Mouse (Mus musculus) megakaryocyte-erythroid progenitor cell, adult 5-6 weeks (primary cell): Measurements from ENCODE around the gene Ttll10. TPM values are rescaled to one million over a fixed set of nuclear protein-coding genes. Genes with fewer than 3 reads are reported as not detected.

Experiments used
- total RNA-seq, 2 experiments: library from RNA; stranded (forward) in 1 of 2; stranded (reverse) in 1 of 2; fragments of 200-1000, 215-1000 nt in 1 of 2; fragments of >200 nt in 1 of 2; fragmentation: Nextera tagmentation in 1 of 2; gene quantifications; 2 replicates each; pipeline ENCODE4 v1.2.3; 2014 to 2017

The Ttll10 gene
- total RNA-seq, 2 experiments from 2014 or later = not detected

Other genes with a start within 250 kb of the Ttll10 start
- 108 and 141 TPM in 2 replicates for gene Ccnl2, start 246.9 kb downstream of the Ttll10 start, total RNA-seq (2014; fragmentation: Nextera tagmentation)
- gene Ccnl2, start 246.9 kb downstream of the Ttll10 start, total RNA-seq (2017) = 86.9 and 94.2 TPM in 2 replicates
- gene Aurkaip1, start 228.1 kb downstream of the Ttll10 start, total RNA-seq (2014; fragmentation: Nextera tagmentation) = 108 and 182 TPM in 2 replicates
- 127 and 137 TPM in 2 replicates for gene Aurkaip1, start 228.1 kb downstream of the Ttll10 start, total RNA-seq (2017)
- gene Mxra8, start 219.7 kb downstream of the Ttll10 start, total RNA-seq (2014; fragmentation: Nextera tagmentation) = not detected in 2 replicates
- not detected in 2 replicates for gene Mxra8, start 219.7 kb downstream of the Ttll10 start, total RNA-seq (2017)
- 24.2 and 49.5 TPM in 2 replicates for gene Dvl1, start 212.0 kb downstream of the Ttll10 start, total RNA-seq (2014; fragmentation: Nextera tagmentation)
- 11.1 and 16.2 TPM in 2 replicates for gene Dvl1, start 212.0 kb downstream of the Ttll10 start, total RNA-seq (2017)
- 1.2 TPM in 1 of 2 replicates, not detected in the other for gene Tas1r3, start 196.1 kb downstream of the Ttll10 start, total RNA-seq (2014; fragmentation: Nextera tagmentation)
- 0.19 TPM in 1 of 2 replicates, not detected in the other for gene Tas1r3, start 196.1 kb downstream of the Ttll10 start, total RNA-seq (2017)
- gene Cptp, start 190.0 kb downstream of the Ttll10 start, total RNA-seq (2014; fragmentation: Nextera tagmentation) = 8.2 and 13.3 TPM in 2 replicates
- 6.4 and 8.2 TPM in 2 replicates for gene Cptp, start 190.0 kb downstream of the Ttll10 start, total RNA-seq (2017)
- gene Ints11, start 189.9 kb downstream of the Ttll10 start, total RNA-seq (2014; fragmentation: Nextera tagmentation) = 49.7 and 65.3 TPM in 2 replicates
- 31.3 and 34.2 TPM in 2 replicates for gene Ints11, start 189.9 kb downstream of the Ttll10 start, total RNA-seq (2017)
- 24.6 and 44.0 TPM in 2 replicates for gene Pusl1, start 167.6 kb downstream of the Ttll10 start, total RNA-seq (2014; fragmentation: Nextera tagmentation)
- 32.7 and 40.2 TPM in 2 replicates for gene Pusl1, start 167.6 kb downstream of the Ttll10 start, total RNA-seq (2017)
- 25.4 and 27.8 TPM in 2 replicates for gene Acap3, start 167.6 kb downstream of the Ttll10 start, total RNA-seq (2014; fragmentation: Nextera tagmentation)
- gene Acap3, start 167.6 kb downstream of the Ttll10 start, total RNA-seq (2017) = 9.0 and 23.4 TPM in 2 replicates
- gene Ube2j2, start 115.6 kb downstream of the Ttll10 start, total RNA-seq (2014; fragmentation: Nextera tagmentation) = 76.0 and 111 TPM in 2 replicates
- gene Ube2j2, start 115.6 kb downstream of the Ttll10 start, total RNA-seq (2017) = 133 and 145 TPM in 2 replicates
- 923 and 965 TPM in 2 replicates for gene C1qtnf12, start 97.1 kb downstream of the Ttll10 start, total RNA-seq (2014; fragmentation: Nextera tagmentation)
- 161 and 357 TPM in 2 replicates for gene C1qtnf12, start 97.1 kb downstream of the Ttll10 start, total RNA-seq (2017)
- 7.6 and 9.4 TPM in 2 replicates for gene B3galt6, start 66.8 kb downstream of the Ttll10 start, total RNA-seq (2014; fragmentation: Nextera tagmentation)
- 11.0 and 11.7 TPM in 2 replicates for gene B3galt6, start 66.8 kb downstream of the Ttll10 start, total RNA-seq (2017)
- 48.2 and 74.4 TPM in 2 replicates for gene Sdf4, start 66.5 kb downstream of the Ttll10 start, total RNA-seq (2014; fragmentation: Nextera tagmentation)
- gene Sdf4, start 66.5 kb downstream of the Ttll10 start, total RNA-seq (2017) = 137 and 143 TPM in 2 replicates
- 2.5 and 6.9 TPM in 2 replicates for gene Tnfrsf4, start 45.6 kb downstream of the Ttll10 start, total RNA-seq (2014; fragmentation: Nextera tagmentation)
- 1.8 and 5.6 TPM in 2 replicates for gene Tnfrsf4, start 45.6 kb downstream of the Ttll10 start, total RNA-seq (2017)
- 3.7 and 7.5 TPM in 2 replicates for gene Tnfrsf18, start 33.2 kb downstream of the Ttll10 start, total RNA-seq (2014; fragmentation: Nextera tagmentation)
- 2.6 and 7.0 TPM in 2 replicates for gene Tnfrsf18, start 33.2 kb downstream of the Ttll10 start, total RNA-seq (2017)
- 42.9 and 43.3 TPM in 2 replicates for gene 9430015G10Rik, start 50.6 kb upstream of the Ttll10 start, total RNA-seq (2014; fragmentation: Nextera tagmentation)
- gene 9430015G10Rik, start 50.6 kb upstream of the Ttll10 start, total RNA-seq (2017) = 33.9 and 38.2 TPM in 2 replicates
- gene Rnf223, start 71.1 kb upstream of the Ttll10 start, total RNA-seq (2014; fragmentation: Nextera tagmentation) = 1.1 TPM in 1 of 2 replicates, not detected in the other
- not detected in 2 replicates for gene Rnf223, start 71.1 kb upstream of the Ttll10 start, total RNA-seq (2017)
- gene Agrn, start 138.1 kb upstream of the Ttll10 start, total RNA-seq (2014; fragmentation: Nextera tagmentation) = 7.8 and 8.9 TPM in 2 replicates
- gene Agrn, start 138.1 kb upstream of the Ttll10 start, total RNA-seq (2017) = 3.3 TPM in 2 replicates
- 0.66 and 3.4 TPM in 2 replicates for gene Isg15, start 141.4 kb upstream of the Ttll10 start, total RNA-seq (2014; fragmentation: Nextera tagmentation)
- gene Isg15, start 141.4 kb upstream of the Ttll10 start, total RNA-seq (2017) = 3.2 and 5.6 TPM in 2 replicates
- gene AW011738, start 143.9 kb upstream of the Ttll10 start, total RNA-seq (2014; fragmentation: Nextera tagmentation) = 0.55 TPM in 1 of 2 replicates, not detected in the other
- gene AW011738, start 143.9 kb upstream of the Ttll10 start, total RNA-seq (2017) = 0.38 and 1.2 TPM in 2 replicates
- gene Perm1, start 156.5 kb upstream of the Ttll10 start, total RNA-seq (2014; fragmentation: Nextera tagmentation) = not detected in 2 replicates
- not detected in 2 replicates for gene Perm1, start 156.5 kb upstream of the Ttll10 start, total RNA-seq (2017)
- 16.9 and 31.4 TPM in 2 replicates for gene Plekhn1, start 175.4 kb upstream of the Ttll10 start, total RNA-seq (2014; fragmentation: Nextera tagmentation)
- gene Plekhn1, start 175.4 kb upstream of the Ttll10 start, total RNA-seq (2017) = 8.7 and 11.7 TPM in 2 replicates
- 160 TPM in 2 replicates for gene Noc2l, start 176.6 kb upstream of the Ttll10 start, total RNA-seq (2014; fragmentation: Nextera tagmentation)
- 148 and 207 TPM in 2 replicates for gene Noc2l, start 176.6 kb upstream of the Ttll10 start, total RNA-seq (2017)
- gene Samd11, start 196.2 kb upstream of the Ttll10 start, total RNA-seq (2014; fragmentation: Nextera tagmentation) = 0.47 and 0.72 TPM in 2 replicates
- gene Samd11, start 196.2 kb upstream of the Ttll10 start, total RNA-seq (2017) = 0.23 and 0.70 TPM in 2 replicates